Mouse (Mus musculus): ENCODE measurements around the gene Ikzf4. TPM values are rescaled to one million over a fixed set of nuclear protein-coding genes. Genes with fewer than 3 reads are reported as not detected.

Ikzf4 gene
- polyA plus RNA-seq, 1 experiment = 8.5 TPM

GRCm38 (mm10) chr10:128592797-128593196, 53.0 kb downstream of the Ikzf4 start:
- TF ChIP-seq POLR2A (IDR thresholded peaks at IDR 0.05; ENCODE audit: borderline replicate concordance, insufficient read depth, low read length) = no peak
- no peak for TF ChIP-seq CTCF (IDR thresholded peaks at IDR 0.05; ENCODE audit: borderline replicate concordance, insufficient read depth, low read depth, low read length)
- no peak for DNase-seq
- Histone ChIP-seq H3K4me1 (ENCODE audit: control insufficient read depth, insufficient read depth, low read length) (no peaks in the 10 kb centered on the region; the same call in 1 of the 2 replicates), H3K27ac (ENCODE audit: insufficient read depth, low read length) (no peak overlapping the region), H3K27me3 (ENCODE audit: control insufficient read depth, insufficient read depth, low read length) (0 out of 2 replicates have a peak, but pooled peaks cover 1% of the 10 kb centered on the region), H3K4me3 (replicated peaks; ENCODE audit: insufficient read depth, low read depth, low read length) (no peak overlapping the region)
- WGBS = 62% methylated on average over 5 of the region's 5 CpGs

- DNase-seq = no peak
- H3K27ac ChIP-seq (ENCODE audit: insufficient read depth, low read length) = no peak overlapping the region
- TF ChIP-seq CTCF (IDR thresholded peaks at IDR 0.05; ENCODE audit: borderline replicate concordance, insufficient read depth, low read depth, low read length) = no peak
- TF ChIP-seq POLR2A (IDR thresholded peaks at IDR 0.05; ENCODE audit: borderline replicate concordance, insufficient read depth, low read length) = no peak
- no peak overlapping the region for H3K4me3 ChIP-seq (replicated peaks; ENCODE audit: insufficient read depth, low read depth, low read length)
- 0 out of 2 replicates have a peak, but pooled peaks cover 1% of the 10 kb centered on the region for H3K27me3 ChIP-seq (ENCODE audit: control insufficient read depth, insufficient read depth, low read length)
- no peaks in the 10 kb centered on the region; the same call in 1 of the 2 replicates for H3K4me1 ChIP-seq (ENCODE audit: control insufficient read depth, insufficient read depth, low read length)
- WGBS = 87% methylated on average over 6 of the region's 6 CpGs
Observed at GRCm38 (mm10) chr10:128591436-128591835, 54.4 kb downstream of the Ikzf4 start.

- DNase-seq = peak; percentile 58 to 73
- no peaks in the 10 kb centered on the region; the same call in 1 of the 2 replicates for H3K4me1 ChIP-seq (ENCODE audit: control insufficient read depth, insufficient read depth, low read length)
- no peak overlapping the region for H3K27ac ChIP-seq (ENCODE audit: insufficient read depth, low read length)
Observed at GRCm38 (mm10) chr10:128590193-128590690, 55.5 kb downstream of the Ikzf4 start.

GRCm38 (mm10) chr10:128589464-128590192, 56.2 kb downstream of the Ikzf4 start, which contains the start of gene Erbb3:
TSS of gene Erbb3 (minus strand) at chr10:128589652.
- Histone ChIP-seq H3K4me3 (replicated peaks; ENCODE audit: insufficient read depth, low read depth, low read length) (peak within 1 kb of the TSS; percentile 56), H3K4me1 (ENCODE audit: control insufficient read depth, insufficient read depth, low read length) (no peaks in the 10 kb centered on the region; the same call in 1 of the 2 replicates), H3K27ac (ENCODE audit: insufficient read depth, low read length) (no peak within 1 kb of the TSS), H3K27me3 (ENCODE audit: control insufficient read depth, insufficient read depth, low read length) (0 out of 2 replicates have a peak, but pooled peaks cover 1% of the 10 kb centered on the region)
- TF ChIP-seq POLR2A (IDR thresholded peaks at IDR 0.05; ENCODE audit: borderline replicate concordance, insufficient read depth, low read length) = no peak
- no peak for TF ChIP-seq CTCF (IDR thresholded peaks at IDR 0.05; ENCODE audit: borderline replicate concordance, insufficient read depth, low read depth, low read length)
- DNase-seq = peak; percentile 40 to 53
- WGBS = 0% methylated on average over 42 of the region's 43 CpGs

More at GRCm38 (mm10) chr10:128590193-128590690, 55.5 kb downstream of the Ikzf4 start:
- TF ChIP-seq CTCF (IDR thresholded peaks at IDR 0.05; ENCODE audit: borderline replicate concordance, insufficient read depth, low read depth, low read length) (peak; percentile 79; the same call in 1 of the 2 replicates), POLR2A (IDR thresholded peaks at IDR 0.05; ENCODE audit: borderline replicate concordance, insufficient read depth, low read length) (no peak)
- peak overlapping the region; percentile 56 for H3K4me3 ChIP-seq (replicated peaks; ENCODE audit: insufficient read depth, low read depth, low read length)
- 2% methylated on average over 43 of the region's 43 CpGs for WGBS
- H3K27me3 ChIP-seq (ENCODE audit: control insufficient read depth, insufficient read depth, low read length) = 0 out of 2 replicates have a peak, but pooled peaks cover 1% of the 10 kb centered on the region

GRCm38 (mm10) chr10:128588775-128589463, 56.9 kb downstream of the Ikzf4 start:
- no peak for DNase-seq
- 6% methylated on average over 23 of the region's 23 CpGs for WGBS
- peak overlapping the region; percentile 56 for H3K4me3 ChIP-seq (replicated peaks; ENCODE audit: insufficient read depth, low read depth, low read length)
- H3K27me3 ChIP-seq (ENCODE audit: control insufficient read depth, insufficient read depth, low read length) = 0 out of 2 replicates have a peak, but pooled peaks cover 1% of the 10 kb centered on the region
- no peak overlapping the region for H3K27ac ChIP-seq (ENCODE audit: insufficient read depth, low read length)
- no peaks in the 10 kb centered on the region; the same call in 1 of the 2 replicates for H3K4me1 ChIP-seq (ENCODE audit: control insufficient read depth, insufficient read depth, low read length)
- no peak for TF ChIP-seq CTCF (IDR thresholded peaks at IDR 0.05; ENCODE audit: borderline replicate concordance, insufficient read depth, low read depth, low read length)
- no peak for TF ChIP-seq POLR2A (IDR thresholded peaks at IDR 0.05; ENCODE audit: borderline replicate concordance, insufficient read depth, low read length)

- Histone ChIP-seq H3K4me3 (replicated peaks; ENCODE audit: insufficient read depth, low read depth, low read length) (no peak overlapping the region), H3K4me1 (ENCODE audit: control insufficient read depth, insufficient read depth, low read length) (peaks cover 3% of the 10 kb centered on the region; the same call in 1 of the 2 replicates), H3K27me3 (ENCODE audit: control insufficient read depth, insufficient read depth, low read length) (0 out of 2 replicates have a peak, but pooled peaks cover 1% of the 10 kb centered on the region), H3K27ac (ENCODE audit: insufficient read depth, low read length) (no peak overlapping the region)
- 42% methylated on average over 1 of the region's 1 CpGs for WGBS
- TF ChIP-seq POLR2A (IDR thresholded peaks at IDR 0.05; ENCODE audit: borderline replicate concordance, insufficient read depth, low read length) (no peak), CTCF (IDR thresholded peaks at IDR 0.05; ENCODE audit: borderline replicate concordance, insufficient read depth, low read depth, low read length) (no peak)
- DNase-seq = no peak
Observed at GRCm38 (mm10) chr10:128588136-128588535, 57.7 kb downstream of the Ikzf4 start.

GRCm38 (mm10) chr10:128587697-128588096, 58.1 kb downstream of the Ikzf4 start:
- TF ChIP-seq POLR2A (IDR thresholded peaks at IDR 0.05; ENCODE audit: borderline replicate concordance, insufficient read depth, low read length) (no peak), CTCF (IDR thresholded peaks at IDR 0.05; ENCODE audit: borderline replicate concordance, insufficient read depth, low read depth, low read length) (no peak)
- peaks cover 3% of the 10 kb centered on the region; the same call in 1 of the 2 replicates for H3K4me1 ChIP-seq (ENCODE audit: control insufficient read depth, insufficient read depth, low read length)
- H3K4me3 ChIP-seq (replicated peaks; ENCODE audit: insufficient read depth, low read depth, low read length) = no peak overlapping the region
- no peak overlapping the region for H3K27ac ChIP-seq (ENCODE audit: insufficient read depth, low read length)
- no peak for DNase-seq
- WGBS = 67% methylated on average over 8 of the region's 8 CpGs
- H3K27me3 ChIP-seq (ENCODE audit: control insufficient read depth, insufficient read depth, low read length) = 0 out of 2 replicates have a peak, but pooled peaks cover 1% of the 10 kb centered on the region

Data from cerebellum, adult 2 months (tissue).